Mouse (Mus musculus) CH12.LX (cell line): ENCODE data around the gene Tet3.

ENCODE experiments used
- BHLHE40 ChIP-seq: IDR thresholded peaks from 2 replicates; pipeline ENCODE4 v1.6.1; 2011; ENCODE audit warnings: mild to moderate bottlenecking, low read depth, low read length, improper control_type of control experiment
- CTCF ChIP-seq, 2 experiments: IDR thresholded peaks in 1 of 2; conservative IDR thresholded peaks in 1 of 2; 2 replicates each; pipeline ENCODE4 v1.5.1; 2011 to 2012; ENCODE audit warnings: low read depth in 2 of 2, low read length in 2 of 2, improper control_type of control experiment in 1 of 2, inconsistent platforms in 1 of 2, mild to moderate bottlenecking in 1 of 2, moderate library complexity in 1 of 2
- MXI1 ChIP-seq: IDR thresholded peaks from 2 replicates; pipeline ENCODE4 v1.6.1; 2011; ENCODE audit warnings: mild to moderate bottlenecking, low read depth, low read length, improper control_type of control experiment
- POLR2A ChIP-seq: IDR thresholded peaks from 2 replicates; pipeline ENCODE4 v1.6.1; 2011; ENCODE audit warnings: low read depth, mild to moderate bottlenecking, improper control_type of control experiment, low read length
- RAD21 ChIP-seq: IDR thresholded peaks from 2 replicates; pipeline ENCODE4 v1.6.1; 2011; ENCODE audit warnings: low read depth, mild to moderate bottlenecking, low read length, improper control_type of control experiment, moderate library complexity
- TBP ChIP-seq: conservative IDR thresholded peaks from 2 replicates; pipeline ENCODE4 v1.6.1; 2011; ENCODE audit warnings: low read depth, low read length, improper control_type of control experiment
- USF2 ChIP-seq: conservative IDR thresholded peaks from 2 replicates; pipeline ENCODE4 v1.6.1; 2011; ENCODE audit warnings: low read depth, low read length, improper control_type of control experiment
- ZC3H11A ChIP-seq: IDR thresholded peaks from 2 replicates; pipeline ENCODE4 v1.6.1; 2012; ENCODE audit warnings: low read depth, mild to moderate bottlenecking, inconsistent platforms, low read length, improper control_type of control experiment

- TF ChIP-seq CTCF (conservative IDR thresholded peaks at IDR 0.05 in 1 of 2, IDR thresholded peaks at IDR 0.05 in 1 of 2; ENCODE audit: low read depth in 2 of 2, low read length in 2 of 2) = no peak
- TF ChIP-seq MXI1 = no peak
- no peak for TF ChIP-seq USF2
- TF ChIP-seq POLR2A = no peak
- TF ChIP-seq BHLHE40 = no peak
- TF ChIP-seq ZC3H11A = no peak
- no peak for TF ChIP-seq RAD21
- TF ChIP-seq TBP = no peak
These were observed 64.8 kb downstream of the Tet3 start for GRCm38 (mm10) chr6:83394122-83394521.
